Mouse (Mus musculus) adrenal gland, adult 8-10 months (tissue): Measurements from ENCODE around the gene Gm20388. TPM values are rescaled to one million over a fixed set of nuclear protein-coding genes. Genes with fewer than 3 reads are reported as not detected.

ENCODE experiments used
- DNase-seq: peaks from one replicate; pipeline ENCODE4 v3.0.0; 2022
- total RNA-seq, 4 experiments: library from RNA; stranded (reverse); gene quantifications; 2 replicates each; pipeline ENCODE4 v1.2.4; 2022

Gene Gm20388
- total RNA-seq, 4 experiments from 2014 or later, result 1.7 to 16.9 (median 5.8) TPM

DNA sequence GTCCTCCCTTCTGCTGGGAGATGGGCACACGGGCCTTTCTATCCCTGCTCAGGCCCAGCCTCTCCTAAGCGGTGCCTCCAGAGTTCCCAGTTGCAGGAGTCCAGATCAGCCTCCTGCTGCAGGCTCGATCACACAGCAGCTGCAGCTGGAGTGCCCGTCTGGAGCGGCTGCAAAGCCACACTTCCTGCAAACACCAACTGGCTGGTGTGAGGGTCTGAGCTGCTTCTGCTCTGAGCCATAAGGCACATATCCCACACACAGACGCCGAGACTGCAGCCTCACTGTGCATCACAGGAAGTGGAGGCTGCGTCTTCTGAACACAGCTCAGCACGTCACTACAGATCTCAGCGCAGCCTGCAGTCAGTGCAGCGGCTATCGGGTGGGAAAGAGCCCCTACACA lies 2756.2 kb downstream of the Gm20388 start:
- no peak for DNase-seq

DNA sequence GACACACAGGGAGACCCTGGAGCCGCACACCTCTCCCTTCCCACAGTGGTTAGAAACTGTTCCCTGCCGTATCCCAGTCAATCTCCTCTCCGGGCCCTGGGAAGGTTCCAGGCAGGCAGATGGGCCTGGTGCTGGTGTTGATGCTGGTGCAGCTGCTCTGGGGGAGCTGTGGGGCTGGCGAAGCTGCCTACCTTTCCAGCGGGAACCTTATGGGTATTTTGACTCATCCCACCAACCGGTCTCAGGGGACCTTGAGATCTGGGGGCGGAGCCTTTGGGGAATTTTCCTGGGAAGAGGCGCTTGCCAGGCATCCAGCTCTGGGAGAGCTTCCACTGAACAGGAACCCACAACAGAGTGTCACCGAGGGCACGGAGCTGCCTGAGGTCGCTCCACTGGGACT lies 2757.2 kb downstream of the Gm20388 start:
- DNase-seq, result peak; percentile 42

DNA sequence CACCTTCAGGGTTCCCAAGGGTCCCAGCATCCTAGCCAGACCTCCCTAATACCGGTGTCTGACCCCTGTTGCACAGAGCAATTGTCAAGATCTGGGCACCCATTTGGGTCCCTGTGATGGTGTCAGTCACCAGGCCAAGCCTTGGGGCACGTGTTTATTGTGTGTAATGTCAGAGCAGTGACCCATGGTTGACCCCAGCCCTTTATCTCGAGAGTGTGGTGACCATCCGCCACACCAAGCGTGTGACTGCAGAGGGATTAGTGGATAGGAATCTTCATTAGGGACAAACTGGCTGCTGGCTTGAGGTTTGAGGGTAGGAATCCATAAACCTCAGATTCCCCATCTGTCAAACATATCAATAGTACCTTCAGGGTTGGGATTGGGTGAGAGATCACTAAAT lies 2758.7 kb downstream of the Gm20388 start:
- DNase-seq, result no peak

DNA sequence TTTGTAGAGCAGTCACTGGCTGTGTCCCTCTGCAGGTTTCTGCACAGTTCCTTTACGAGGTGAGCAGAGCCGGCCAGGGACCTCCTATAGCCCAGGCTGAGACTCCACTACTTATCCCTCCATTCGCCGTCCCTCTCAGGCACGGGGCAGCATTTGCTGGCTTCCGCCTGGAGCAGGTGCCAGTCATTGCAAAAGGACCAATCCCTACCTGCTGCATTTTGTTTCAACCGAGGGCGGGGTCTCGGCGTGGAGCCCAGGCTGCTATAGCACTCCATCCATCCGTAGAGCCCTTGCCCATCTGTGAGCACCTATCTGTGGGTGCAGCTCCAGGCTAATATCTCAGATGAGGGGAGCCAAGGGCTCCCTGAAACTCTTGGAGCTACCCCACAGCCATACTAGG lies 2759.4 kb downstream of the Gm20388 start:
- no peak for DNase-seq

DNA sequence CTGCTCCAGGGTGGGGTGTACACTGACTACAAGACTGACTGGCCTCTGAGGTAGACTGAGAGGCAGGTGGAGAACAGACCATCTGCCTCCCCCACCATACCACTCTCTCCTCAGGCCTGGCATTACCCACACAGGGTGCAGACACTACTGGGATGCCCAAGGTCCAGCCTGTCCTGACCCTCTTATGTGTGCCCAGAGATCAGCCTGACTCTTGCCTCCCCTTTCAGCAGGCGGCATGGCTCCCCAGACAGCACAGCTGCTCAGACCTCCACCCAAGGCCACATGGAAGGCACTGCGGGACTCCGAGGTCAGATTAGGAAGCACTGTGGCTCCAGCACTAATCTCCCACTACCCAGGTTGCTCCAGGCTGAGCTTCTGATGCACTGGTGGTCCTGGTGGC lies 2760.1 kb downstream of the Gm20388 start:
- DNase-seq, result no peak

DNA sequence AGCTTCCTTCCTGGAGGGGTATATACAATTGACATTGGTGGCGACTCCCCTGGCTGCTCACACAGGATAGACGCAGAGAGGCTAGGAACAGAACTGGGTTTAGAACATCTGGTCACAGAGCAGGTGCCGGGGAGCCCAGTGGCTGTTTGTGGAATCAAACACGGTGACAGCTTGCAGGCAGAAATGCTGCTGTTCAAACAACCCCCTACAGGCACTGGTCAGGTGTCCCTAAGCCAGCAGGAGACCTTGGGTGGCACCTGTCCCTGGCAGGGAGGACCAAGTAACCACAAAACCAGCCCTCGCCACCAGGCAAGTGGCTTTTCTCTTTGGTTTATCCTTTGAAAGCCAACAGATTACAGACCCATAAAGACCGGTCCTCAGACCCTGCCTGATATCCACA lies 2761.3 kb downstream of the Gm20388 start:
- DNase-seq, result no peak

DNA sequence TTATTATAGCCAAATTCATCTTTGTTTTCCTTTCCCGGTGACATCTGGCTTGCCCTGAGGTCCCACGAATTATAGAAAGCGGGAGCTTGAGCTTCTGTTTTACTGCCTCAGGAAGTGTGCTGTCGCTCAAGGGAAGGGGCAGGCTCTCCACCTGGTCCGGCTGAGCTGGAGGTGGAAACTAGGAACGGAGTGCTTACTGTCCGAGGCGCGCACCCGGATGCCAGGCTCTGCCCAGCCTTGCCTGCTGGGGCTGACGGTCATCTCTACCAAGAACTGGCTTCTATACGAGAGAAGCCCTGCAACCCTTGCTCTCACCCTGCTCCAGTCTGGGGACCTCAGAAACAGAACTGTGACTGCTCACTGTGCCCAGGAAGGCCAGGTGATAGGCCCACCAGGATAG lies 2763.3 kb downstream of the Gm20388 start:
- DNase-seq, result no peak

DNA sequence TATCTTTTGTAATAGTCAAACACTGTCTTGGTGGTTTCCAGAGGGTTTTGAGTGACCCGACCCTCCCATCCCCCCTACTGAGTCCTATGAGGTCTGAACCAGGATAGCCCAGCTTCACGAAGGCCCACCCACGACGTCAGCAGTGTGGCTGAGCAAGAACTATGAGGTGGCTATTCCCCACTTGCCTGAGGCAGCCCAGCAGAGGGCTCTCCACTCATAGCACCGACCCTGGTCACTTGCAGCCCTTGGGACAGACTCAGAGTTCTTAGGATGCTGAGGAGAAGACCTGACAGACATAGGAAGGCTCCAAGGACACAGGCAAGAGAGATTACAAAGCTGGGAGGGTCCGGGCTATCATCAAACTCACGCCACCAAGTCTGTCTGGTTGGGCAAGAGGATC lies 2764.4 kb downstream of the Gm20388 start:
- no peak for DNase-seq

DNA sequence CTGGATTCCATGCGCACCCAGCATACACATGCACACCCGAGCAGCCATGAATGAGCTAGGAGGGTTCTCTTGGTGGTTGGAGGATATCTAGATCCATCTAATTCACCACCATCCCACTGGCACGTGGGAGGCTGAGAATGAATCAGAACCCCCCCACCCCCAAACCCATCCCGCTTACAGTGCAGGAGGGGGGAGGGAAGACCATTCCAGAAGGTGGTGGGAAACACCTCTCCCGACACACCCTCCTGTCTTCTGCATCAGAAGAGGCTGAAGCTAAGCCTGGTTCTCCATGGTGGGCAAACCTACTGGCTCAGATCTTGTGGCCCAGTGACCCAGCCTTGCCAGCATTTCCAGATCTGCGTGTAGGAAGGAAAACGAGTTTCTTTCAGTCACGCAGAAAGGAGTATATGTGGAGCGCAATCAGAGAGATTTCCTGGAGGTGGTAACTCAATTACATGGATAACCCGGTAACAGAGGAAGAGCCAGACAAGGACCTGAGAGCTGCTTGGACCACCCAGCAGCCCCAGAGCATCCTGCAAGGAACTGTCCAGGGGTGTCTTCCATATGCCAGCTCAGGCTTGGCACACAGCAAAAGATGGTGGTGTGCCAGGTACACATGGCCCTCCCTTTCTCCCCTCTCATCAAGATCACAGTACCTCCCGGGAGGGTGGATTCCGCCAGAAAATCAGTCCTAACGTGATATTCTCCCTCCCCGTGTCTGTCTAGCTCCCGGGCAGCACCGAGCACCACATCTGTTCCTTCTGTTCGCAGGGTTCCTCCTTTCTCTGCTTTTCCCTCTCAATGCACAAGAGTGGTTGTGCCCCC lies 2765.2 kb downstream of the Gm20388 start:
- no peak for DNase-seq

DNA sequence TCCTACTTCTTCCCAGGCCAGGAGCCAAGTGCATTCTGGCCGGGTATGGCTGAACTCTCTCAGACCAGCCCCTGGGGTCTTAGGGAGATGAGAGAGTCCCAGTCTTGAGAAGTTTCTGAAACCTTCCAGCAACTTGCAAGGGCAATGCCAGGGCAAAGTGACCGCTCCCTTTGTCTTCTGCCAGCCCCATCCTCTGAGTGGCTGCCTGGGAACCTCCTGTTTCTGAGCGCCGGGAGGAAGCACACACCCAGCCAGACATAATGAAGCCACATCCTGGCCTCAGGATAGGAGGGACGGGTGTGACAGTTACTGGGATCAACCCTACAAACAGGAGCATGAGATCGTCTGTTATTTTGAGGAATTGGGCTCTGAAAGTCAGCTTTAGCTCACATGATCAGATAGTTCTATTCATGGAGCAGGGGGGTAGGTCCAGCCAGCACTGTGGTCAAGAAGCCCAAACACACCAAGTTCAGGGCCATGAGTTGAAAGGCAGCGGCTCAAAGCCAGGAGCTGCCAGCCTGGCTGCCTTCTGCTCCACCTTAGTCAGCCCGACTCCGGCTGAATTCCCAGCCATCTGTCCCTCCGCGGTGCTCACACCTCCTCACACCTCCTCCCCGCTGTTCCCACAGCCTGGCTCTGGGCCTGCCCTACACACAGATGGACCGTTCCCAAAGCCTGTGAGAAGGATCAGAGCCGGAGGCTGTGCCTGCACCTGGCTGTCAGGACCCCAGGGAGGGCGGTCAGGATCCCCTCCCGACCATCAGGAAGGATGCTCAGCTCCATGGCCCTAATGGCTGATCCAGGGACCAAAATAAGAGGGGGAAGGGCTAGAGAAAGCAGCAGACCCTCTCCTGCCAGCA lies 2766.2 kb downstream of the Gm20388 start:
- DNase-seq, result no peak

DNA sequence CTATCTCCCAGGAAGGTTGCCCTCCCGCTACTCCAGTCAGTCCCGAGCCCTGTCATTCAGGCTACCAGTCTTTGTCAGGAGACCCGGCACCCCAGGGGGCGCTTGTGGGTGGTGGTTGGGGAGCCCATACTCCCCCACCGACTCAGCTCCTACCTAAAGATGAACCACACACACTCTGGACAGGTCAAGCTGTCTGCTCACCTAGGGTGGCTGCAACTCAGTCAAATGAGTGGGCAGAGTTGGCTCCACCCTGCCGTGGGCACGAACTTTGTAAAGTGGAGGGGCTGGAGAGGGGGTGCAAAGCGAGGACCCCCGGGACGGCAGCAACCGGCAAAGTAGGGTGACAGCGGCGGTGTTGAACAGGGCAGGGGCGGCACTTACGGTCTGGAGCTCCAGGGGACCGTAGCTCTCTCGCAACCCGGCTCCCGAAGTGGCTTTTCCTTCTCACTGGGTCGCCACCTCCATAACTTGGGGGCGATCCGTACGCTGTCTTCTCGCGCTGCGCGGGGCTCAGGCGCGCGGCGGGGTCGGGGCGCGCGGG lies 2766.9 kb downstream of the Gm20388 start:
- DNase-seq, result no peak

DNA sequence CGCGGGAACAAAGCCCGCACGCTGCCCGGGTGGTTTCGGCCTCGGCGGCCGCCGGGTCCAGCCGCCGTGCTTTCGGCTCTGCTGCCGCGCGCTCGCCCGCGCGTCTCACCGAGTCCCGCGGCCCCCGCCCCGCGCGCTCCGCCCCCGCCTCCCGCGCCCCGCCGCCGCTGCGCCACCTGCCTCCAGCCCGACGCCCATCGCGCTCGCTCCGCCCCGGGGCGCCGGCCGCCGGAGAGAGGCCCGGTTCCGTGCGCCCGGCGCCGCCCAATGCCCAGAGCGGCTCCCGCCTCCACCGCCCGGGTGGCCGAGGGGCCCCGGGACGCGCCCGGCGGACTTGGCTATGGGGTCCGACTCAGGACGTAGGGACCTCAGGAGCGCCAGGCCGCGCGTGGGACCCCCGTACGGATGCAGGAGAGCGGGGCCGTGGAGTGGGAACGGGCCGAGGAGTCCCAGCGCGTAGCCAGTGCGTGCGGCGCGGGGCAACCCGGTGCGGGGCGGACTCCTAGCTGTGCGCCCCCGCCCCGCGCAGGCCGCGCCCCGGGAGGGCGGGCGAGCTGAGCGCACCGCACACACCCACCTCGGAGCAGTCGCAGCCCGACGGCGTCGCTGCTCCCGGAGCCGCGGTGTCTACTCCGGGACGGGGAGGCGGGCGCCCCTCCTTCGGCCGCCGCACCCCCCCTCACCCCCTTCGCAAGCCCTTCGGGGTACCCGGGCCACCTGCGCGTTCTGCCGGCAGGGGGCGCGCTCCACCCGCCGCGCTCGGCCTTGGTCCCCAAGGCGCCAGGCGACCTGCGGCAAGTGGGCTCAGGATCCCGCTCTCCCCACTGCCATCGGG lies 2767.6 kb downstream of the Gm20388 start:
- DNase-seq, result no peak

DNA sequence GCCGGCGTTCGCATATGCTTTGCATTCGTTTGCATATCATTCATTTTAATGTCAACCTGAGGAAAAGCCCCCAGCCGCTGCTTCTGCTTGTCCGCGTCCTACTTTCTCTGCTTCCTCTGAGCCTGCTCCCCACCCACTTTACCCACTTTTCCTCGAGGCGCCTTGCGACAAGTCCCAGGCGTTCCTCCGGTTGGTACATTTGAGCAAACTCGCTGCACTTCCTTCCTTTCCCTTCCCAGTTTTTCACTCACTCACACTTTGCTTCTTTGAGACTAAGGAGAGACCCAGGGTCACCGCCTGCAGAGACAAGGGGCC lies 2768.2 kb downstream of the Gm20388 start:
- no peak for DNase-seq

DNA sequence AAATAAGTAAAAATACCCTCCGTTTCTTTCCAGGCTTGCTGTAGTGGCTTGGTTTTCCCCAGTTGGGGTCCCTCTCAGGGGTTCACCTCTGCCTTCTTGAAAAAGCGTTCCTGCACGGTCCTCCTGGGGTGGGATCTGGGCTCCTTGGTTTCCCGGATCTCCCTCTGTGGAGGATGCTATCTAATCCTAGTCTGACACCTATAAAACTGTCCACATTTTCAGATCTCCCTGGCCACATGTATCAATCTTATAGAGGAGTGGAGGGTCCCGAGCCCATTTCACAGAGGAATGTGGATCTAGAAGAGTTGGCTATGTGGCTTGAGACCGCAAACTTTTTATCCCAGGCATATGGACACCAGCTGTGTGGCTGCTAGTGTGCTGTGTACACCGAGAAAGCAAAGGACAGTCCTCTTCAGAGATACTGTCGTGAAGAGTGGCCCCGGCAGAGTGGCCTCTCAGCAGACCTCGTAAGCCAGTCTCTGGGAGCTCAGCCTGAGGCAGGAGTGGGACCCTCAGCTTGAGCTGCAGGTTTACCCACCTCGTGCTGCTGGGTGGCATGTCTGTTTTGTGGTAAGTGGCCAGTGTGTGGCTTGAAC lies 2768.8 kb downstream of the Gm20388 start:
- no peak for DNase-seq

DNA sequence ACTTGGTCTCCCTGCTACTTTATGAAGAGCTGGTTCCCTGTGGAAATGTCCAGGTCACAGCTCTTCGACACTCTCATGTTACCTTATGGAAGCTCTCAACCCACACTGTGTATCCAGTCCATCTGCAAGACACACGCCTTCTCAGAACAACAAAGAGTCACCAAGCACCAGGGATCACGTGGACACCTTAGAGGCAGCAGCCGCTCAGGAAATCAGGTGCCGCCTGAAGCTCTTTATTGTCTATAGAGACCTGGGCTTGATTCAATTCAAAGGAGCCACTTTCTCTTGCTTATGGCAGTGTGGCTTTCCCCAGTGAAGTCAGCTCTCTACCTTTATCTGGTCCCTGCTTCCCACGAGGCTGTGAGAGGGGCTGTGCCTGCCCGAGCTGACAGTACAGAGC lies 2769.5 kb downstream of the Gm20388 start:
- DNase-seq, result no peak

DNA sequence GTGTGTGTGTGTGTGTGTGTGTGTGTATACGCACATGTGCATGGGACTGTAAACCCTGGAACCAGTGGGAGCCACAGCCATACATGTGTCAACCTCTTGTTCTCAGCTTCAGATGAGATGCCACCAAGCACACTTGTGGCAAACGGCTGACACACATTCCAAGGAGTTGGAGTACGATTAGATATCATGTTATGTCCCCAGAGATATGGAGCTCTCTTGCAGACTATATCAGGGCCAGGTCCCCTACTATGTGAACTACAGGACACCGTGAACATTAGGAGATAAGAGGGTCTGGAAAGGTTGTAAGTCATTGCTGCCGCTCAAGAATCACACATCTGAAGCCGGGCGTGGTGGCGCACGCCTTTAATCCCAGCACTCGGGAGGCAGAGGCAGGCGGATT lies 2772.2 kb downstream of the Gm20388 start:
- DNase-seq, result no peak

DNA sequence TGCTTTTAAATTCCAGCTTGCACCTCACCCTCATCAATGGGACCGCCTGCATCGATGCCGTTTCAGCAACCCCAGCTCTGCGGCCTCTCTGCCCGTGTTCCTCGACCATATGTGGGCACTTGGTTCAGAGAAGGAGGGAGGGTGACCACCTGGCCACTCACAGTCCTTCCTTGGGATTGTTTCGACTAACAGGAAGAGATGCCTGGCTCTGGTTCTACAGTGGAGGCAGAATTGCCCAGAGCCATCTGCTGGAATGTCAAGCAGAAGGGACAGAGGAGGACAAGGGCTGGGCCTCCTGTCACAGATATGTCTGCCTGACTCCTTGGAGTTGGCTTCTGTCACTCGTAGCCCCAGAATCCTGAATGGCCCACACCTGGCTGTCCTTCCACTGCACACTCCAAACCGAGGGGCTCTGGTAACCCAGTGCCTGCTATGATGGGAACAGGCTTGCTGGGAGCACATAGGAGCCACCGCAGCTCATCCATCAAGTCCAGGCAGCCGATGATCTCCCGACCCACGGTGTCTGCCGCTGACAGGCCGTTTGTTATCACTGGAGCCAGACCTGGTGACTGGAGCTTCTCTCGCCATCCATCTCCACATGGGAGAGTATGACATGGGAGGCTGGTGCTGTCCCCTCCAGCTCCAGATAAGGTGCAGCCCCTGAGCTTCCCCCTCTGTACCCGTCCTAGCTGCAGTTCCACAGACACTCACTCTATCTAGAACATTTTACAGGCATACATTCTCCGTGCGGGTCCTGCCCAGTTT lies 2774.6 kb downstream of the Gm20388 start:
- no peak for DNase-seq

DNA sequence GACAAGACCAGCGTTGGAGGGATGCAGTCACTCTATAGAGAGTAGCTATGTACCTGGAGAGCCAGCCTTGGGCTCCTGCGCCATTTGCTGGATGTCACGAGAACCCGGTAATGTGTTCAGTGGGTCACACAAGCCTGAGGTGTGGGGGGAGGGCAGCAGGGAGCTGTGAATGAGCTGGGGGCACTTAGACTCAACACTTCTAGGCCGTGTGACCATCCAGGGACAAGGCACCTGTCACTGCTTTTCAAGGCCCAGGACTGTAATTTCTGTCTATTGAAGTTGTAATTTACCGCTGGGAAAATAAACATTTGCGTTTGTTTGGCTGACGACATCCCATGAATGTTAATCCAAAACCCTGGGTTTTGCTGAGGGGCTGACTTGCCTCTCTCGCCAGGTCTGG lies 2776.2 kb downstream of the Gm20388 start:
- no peak for DNase-seq

DNA sequence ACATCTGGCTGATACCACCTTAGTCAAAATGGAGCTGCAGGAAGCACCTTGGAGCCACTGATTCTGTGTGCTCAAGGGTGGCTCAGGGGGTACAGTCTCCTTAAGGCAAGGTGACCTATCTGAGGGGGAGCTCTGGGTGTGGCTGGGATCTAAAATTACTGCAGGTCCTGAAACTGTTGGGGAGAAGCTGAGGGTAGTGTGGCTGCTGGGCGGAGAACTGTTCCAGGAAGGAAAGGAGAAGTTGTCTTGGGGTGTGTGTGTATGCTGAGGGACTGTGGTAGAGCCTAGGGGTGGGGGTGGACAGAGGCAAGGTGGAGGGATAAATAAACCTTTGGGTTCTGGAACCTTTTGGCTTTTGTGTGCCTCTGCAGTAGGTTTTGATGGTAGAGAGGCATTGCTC lies 2778.7 kb downstream of the Gm20388 start:
- no peak for DNase-seq

DNA sequence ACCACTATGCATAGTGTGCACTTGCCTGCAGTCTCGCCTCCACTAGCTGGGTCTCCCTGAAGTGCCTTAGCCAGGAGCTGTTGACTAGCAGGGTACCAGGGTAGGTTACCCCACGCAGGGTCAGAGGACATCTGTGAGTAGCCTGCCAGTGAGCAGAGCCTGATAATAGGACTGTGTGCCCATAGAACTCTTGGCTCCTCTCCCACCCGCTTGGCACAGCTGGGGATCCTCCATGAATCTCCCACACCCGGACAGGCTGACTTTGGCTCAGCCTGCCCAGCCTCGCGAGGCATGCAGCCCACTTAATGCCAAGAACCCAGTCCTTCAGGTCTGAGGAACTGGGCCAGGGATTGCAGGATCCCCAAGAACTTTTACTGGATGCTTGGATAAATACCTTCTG lies 2780.4 kb downstream of the Gm20388 start:
- DNase-seq, result no peak

DNA sequence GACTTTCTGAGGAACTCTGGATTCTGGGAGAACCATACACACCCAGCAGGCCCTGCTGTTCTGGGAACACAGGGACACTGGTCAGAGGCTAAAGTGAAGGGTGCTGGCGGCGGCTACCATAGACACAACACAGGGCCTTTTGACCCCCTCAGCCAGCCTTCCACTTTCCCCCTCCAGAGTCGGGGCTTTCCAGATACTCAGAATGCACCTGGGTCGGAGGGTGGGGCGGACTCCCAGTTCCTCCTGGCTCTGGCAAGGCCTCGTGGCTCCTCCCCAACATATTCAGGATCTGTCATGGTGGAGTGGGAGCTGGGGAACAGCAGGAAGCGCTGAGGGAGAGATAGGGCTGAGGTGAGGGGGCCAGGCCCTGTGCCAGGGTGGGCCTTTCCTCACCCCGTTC lies 2781.5 kb downstream of the Gm20388 start:
- DNase-seq, result no peak
